Mouse (Mus musculus) lung, postnatal 25 days (tissue): ENCODE data around the gene Tcl1b5.
"Not testable (repeated sequence)": the region's sequence is repeated elsewhere in the genome, so short reads cannot be mapped to it uniquely, and the experiment has no call there.

Experiments used
- DNase-seq: peaks from one replicate; pipeline ENCODE4 v3.0.0; 2022; ENCODE audit warnings: low spot score

Gene Tcl1b5

GRCm38 (mm10) chr12:105176044-105176443 lies at the start of gene Tcl1b5:
TSS of gene Tcl1b5 (plus strand) at chr12:105176344.
- not testable (repeated sequence) for DNase-seq

GRCm38 (mm10) chr12:105126516-105126915 lies 49.6 kb upstream of the Tcl1b5 start:
- no peak for DNase-seq

DNA sequence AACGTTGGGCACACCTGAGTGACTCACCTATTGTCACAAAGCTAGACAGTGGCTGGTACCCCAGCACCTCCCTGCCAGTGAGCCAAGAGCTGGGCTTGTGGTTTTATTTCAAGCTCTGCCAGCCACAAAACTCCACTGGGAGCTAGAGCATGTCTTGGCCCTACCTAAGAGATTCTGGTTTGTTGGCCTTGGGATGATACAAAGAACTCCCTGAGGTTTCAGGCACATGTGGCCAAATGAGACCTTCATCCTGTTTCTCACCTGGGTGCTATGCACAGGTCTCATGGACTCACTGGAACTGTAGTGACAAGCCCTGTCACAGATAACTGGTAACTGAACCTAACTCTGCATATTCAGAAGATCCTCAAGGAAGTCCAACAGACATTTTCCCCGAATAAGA lies 48.5 kb upstream of the Tcl1b5 start:
- no peak for DNase-seq

DNA sequence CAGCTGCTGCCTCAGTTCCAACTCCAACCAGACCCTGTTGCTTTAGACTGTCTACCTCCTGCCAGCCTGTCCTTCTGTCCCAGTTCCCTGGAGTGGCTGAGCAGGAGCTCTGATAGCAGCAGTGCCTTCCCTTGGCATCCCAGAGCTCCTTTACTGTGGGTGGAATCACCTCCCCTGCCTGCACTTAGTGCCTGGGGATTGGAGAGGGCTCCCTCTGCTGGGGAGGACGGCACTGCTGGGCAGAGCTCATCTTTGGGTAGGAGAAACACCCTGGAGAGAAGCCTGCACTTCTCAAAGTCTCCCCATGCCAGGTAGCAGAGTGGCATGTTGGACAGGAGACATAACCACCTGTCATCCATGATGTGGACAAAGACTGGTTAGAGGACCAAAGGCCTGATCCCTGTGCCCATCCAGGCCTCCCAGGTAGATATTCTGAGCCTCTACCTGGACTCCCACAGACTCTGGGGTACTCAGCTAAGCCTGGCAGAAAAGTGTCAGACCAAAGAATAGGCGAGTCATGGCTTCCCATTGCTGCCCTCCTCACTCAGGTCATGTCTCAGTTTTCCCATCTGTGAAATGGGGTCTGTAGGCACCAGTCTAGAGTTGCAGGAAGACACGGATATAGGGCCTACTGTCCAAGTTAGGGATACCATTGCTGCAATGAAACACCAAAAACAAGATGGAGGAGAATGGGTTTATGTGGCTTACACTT lies 46.5 kb upstream of the Tcl1b5 start:
- DNase-seq, result not testable (repeated sequence)

GRCm38 (mm10) chr12:105134167-105134566 lies 42.0 kb upstream of the Tcl1b5 start:
- not testable (repeated sequence) for DNase-seq

GRCm38 (mm10) chr12:105134826-105135225 lies 41.3 kb upstream of the Tcl1b5 start:
- DNase-seq, result not testable (repeated sequence)

DNA sequence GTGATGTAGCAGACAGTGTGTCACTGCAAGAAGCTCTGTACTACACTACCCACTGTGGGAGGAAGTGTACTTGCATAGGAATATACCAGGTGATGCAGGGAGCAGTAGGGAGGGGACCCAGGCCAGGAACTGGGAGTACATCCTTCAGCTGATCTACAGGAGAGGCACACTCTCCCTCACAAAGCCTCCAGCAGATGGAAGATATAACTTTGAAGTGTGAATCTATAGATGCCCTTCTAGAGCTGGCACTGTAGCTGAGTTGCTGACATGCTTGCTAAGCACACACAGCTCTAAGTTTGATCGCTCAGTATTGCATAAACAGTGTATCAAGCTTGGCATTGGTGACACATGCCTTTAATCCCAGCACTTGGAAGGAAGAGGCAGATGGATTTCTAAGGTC lies 38.4 kb upstream of the Tcl1b5 start:
- not testable (repeated sequence) for DNase-seq

DNA sequence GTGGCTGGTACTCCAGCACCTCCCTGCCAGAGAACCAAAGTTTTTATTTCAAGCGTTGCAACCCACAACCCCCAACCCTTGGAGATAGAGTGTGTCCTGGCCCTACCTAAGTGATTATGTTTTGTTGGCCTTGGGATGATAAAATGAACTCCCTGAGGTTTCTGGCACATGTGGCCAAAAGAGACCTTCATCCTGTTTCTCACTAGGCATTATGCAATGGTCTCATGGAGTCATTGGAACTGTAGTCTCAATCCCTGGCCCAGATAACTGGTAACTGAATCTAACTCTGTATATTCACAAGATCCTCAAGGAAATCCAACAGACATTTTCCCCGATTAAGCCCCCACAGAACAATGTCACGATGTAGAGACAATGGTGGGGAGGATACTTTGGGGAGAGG lies 33.0 kb upstream of the Tcl1b5 start:
- no peak for DNase-seq

- DNase-seq, result not testable (repeated sequence)
Measured at GRCm38 (mm10) chr12:105144928-105145327, 31.2 kb upstream of the Tcl1b5 start.

DNA sequence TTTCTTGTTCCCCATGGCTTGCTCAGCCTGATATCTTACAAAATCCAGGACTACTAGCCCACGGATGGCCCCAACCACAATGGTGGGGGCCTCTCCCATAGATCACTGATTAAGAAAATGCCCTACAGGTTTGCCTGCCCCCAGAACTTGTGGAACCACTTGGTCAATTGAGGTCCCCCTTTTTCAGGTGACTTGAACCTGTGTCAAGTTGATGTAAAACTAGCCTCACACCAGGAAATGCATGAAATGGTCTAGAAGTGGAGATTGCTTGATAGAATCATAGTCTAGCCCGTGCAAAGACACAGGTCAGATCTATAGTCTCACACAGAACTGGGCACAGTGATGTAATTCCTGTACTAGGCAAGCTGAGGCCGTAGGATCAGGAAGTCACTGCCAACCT lies 30.4 kb upstream of the Tcl1b5 start, which contains the start of gene Tcl1b2:
Gene Tcl1b2 (plus strand): TSS at position 301 of the 400 bp plus-strand sequence.
- DNase-seq, result no peak

DNA sequence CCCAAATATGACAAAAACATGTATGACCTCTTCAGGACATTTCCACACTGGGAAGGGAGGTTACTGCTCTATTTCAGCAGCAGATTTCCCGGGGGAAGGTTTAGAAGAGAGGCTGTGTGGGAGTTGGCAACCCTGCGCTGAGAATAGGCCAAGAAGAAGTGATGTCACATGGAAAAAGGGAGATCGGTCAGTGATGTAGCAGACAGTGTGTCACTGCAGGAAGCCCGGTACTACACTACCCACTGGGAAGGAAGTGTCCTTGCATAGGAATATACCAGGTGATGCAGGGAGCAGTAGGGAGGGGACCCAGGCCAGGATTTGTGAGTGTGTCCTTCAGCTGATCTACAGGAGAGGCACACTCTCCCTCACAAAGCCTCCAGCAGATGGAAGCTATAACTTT lies 20.9 kb upstream of the Tcl1b5 start:
- not testable (repeated sequence) for DNase-seq

GRCm38 (mm10) chr12:105158842-105159241 lies 17.3 kb upstream of the Tcl1b5 start:
- no peak for DNase-seq

- no peak for DNase-seq
Measured at GRCm38 (mm10) chr12:105159390-105159789, 16.8 kb upstream of the Tcl1b5 start, which contains the start of gene Tcl1b1. TSS of gene Tcl1b1 (plus strand) at chr12:105159690.

- no peak for DNase-seq
Measured at GRCm38 (mm10) chr12:105166734-105167133, 9.4 kb upstream of the Tcl1b5 start.

DNA sequence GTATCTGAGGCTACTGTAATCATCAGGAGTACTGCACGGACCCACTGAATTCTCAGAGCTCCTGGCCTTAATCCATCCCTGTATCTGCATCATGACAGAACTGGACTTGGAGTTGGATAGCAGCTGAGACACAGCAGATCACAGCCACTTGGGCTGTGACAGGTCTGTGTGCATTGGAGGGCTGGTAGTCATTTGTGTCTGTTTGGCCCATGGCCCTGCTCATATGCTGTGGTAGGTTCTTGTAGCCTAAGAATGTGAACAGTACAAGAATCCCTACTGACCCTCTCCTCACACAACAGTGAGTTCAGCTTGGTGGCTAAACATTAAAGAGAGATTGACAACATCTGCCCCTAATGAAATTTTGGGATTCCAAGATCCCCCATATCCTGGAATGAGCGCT lies 2.8 kb upstream of the Tcl1b5 start:
- no peak for DNase-seq

GRCm38 (mm10) chr12:105174318-105174717 lies 1.8 kb upstream of the Tcl1b5 start:
- peak; percentile 10 for DNase-seq

GRCm38 (mm10) chr12:105181040-105181644 lies 5.0 kb downstream of the Tcl1b5 start:
- DNase-seq, result not testable (repeated sequence)

DNA sequence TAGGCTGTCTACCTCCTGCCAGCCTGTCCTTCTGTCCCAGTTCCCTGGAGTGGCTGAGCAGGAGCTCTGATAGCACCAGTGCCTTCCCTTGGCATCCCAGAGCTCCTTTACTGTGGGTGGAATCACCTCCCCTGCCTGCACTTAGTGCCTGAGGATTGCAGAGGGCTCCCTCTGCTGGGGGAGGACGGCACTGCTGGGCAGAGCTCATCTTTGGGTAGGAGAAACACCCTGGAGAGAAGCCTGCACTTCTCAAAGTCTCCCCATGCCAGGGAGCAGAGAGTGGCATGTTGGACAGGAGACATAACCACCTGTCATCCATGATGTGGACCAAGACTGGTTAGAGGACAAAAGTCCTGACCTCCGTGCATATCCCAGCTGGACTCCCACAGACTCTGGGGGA lies 12.8 kb downstream of the Tcl1b5 start:
- DNase-seq, result not testable (repeated sequence)

- DNase-seq, result not testable (repeated sequence)
Measured at GRCm38 (mm10) chr12:105190743-105191142, 14.6 kb downstream of the Tcl1b5 start, which contains the start of gene Tcl1b3. TSS of gene Tcl1b3 (plus strand) at chr12:105191043.

- DNase-seq, result not testable (repeated sequence)
Measured at GRCm38 (mm10) chr12:105199684-105200497, 23.7 kb downstream of the Tcl1b5 start.

DNA sequence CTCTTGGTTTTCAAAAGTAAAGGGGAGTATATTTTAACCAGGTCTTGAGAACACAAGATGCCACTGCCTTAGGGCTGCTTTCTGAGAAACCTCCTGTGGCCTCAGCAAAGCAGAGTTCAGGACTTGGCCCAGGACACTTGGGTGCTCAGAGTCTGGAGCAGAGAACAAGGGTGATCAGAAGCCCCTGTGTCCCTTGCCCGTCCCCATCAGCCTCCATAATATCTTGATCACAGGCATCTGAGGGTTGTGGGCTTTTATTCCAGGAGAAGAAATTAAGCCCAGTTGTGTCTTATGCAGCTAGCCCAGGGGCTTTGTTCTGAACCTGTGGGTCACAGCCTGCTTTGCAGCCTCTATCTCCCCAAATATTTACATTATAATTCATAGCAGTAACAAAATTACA lies 25.5 kb downstream of the Tcl1b5 start, which contains the start of gene Tcl1b4:
Gene Tcl1b4 (plus strand): TSS at position 301 of the 400 bp plus-strand sequence.
- DNase-seq, result not testable (repeated sequence)

DNA sequence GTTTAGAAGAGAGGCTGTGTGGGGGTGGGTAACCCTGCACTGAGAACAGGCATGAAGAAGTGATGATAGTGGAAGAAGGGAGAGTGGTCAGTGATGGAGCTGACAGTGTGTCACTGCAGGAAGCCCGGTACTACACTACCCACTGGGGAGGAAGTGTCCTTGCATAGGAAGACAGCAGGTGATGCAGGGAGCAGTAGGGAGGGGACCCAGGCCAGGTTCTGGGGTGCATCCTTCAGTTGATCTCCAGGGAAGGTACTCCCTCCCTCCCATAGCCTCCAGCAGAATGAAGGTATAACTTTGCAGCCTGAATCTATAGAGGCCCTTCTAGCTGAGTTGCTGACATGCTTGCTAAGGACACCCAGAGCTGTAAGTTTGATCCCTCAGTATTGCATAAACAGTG lies 30.9 kb downstream of the Tcl1b5 start:
- DNase-seq, result no peak
